Mouse (Mus musculus): Measurements from ENCODE around the gene Mrpl46. TPM values are rescaled to one million over a fixed set of nuclear protein-coding genes. Genes with fewer than 3 reads are reported as not detected.
A peak's percentile ranks its signal among the peaks of the same experiment; 100 is the strongest.

The Mrpl46 gene
- polyA plus RNA-seq, 1 experiment from 2014 or later, result 91.9 TPM

DNA sequence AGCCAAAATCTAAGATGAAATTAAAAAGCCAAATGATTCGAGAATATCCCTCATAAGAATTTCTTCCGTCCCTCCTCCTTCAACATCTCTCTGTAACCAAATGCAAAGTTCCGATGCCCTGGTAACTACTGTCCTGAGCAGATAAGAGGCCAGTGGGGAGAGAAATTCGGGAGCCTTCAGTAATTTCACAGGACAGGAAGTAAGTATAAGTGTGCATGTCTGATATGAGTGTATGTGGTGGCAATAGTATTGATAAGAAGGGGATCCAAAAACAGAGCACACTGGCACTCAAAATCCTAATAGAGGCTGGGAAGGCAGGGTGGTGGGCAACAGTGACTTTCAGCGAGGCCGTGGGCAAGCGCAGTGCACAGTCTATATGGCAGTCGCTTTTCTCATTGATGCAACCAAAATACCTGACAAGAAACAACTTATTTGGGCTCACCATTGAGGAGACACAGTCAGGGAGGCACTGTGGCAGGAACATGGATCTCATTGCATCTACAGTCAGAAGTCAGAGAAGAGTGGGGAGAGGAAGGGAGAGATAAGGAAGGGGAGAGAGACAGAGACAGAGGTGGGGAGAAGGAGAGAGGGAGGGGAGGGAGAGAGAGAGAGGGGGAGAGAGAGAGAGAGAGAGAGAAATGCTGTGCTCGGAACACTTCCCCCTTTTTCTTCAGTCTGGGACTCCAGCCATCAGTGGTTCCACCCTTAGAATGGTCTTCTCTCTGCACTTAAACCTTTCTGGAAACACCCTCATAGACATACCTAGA lies 16.6 kb upstream of the Mrpl46 start:
- H3K36me3 ChIP-seq (ENCODE audit: control insufficient read depth, insufficient read depth, low read length), result no peaks in the 10 kb centered on the region
- no peaks in the 10 kb centered on the region for H3K9me3 ChIP-seq (ENCODE audit: control insufficient read depth, low read length)
- peak overlapping the region; percentile 39 for H3K4me2 ChIP-seq
- peak; percentile 49 for DNase-seq (ENCODE audit: low spot score)
- peaks cover 29% of the 10 kb centered on the region for H3K4me1 ChIP-seq (replicated peaks; ENCODE audit: control insufficient read depth, insufficient read depth, low read length)
- WGBS, result 29% methylated on average over 9 of the region's 9 CpGs
- H3K4me3 ChIP-seq (ENCODE audit: low read depth, low read length), result no peak overlapping the region
- H3K9ac ChIP-seq (ENCODE audit: low read depth, low read length), result 0 out of 2 replicates have a peak overlapping the region, but pooled peaks have one; percentile 1
- H3K27ac ChIP-seq (ENCODE audit: low read depth, low read length), result peak overlapping the region; percentile 45
- no peaks in the 10 kb centered on the region for H3K27me3 ChIP-seq (replicated peaks; ENCODE audit: control insufficient read depth, insufficient read depth, low read length)
- peak; percentile 95 for ATAC-seq (replicated peaks; ENCODE audit: low FRiP score)

GRCm38 (mm10) chr7:78797843-78798455 lies 14.6 kb upstream of the Mrpl46 start:
- no peak overlapping the region for H3K9ac ChIP-seq (ENCODE audit: low read depth, low read length)
- H3K9me3 ChIP-seq (ENCODE audit: control insufficient read depth, low read length), result no peaks in the 10 kb centered on the region
- no peak overlapping the region for H3K4me2 ChIP-seq
- no peaks in the 10 kb centered on the region for H3K27me3 ChIP-seq (replicated peaks; ENCODE audit: control insufficient read depth, insufficient read depth, low read length)
- H3K4me1 ChIP-seq (replicated peaks; ENCODE audit: control insufficient read depth, insufficient read depth, low read length), result peaks cover 30% of the 10 kb centered on the region
- H3K4me3 ChIP-seq (ENCODE audit: low read depth, low read length), result no peak overlapping the region
- DNase-seq (ENCODE audit: low spot score) (no peak), ATAC-seq (replicated peaks; ENCODE audit: low FRiP score) (no peak)
- H3K27ac ChIP-seq (ENCODE audit: low read depth, low read length), result no peak overlapping the region
- WGBS, result 67% methylated on average over 8 of the region's 9 CpGs
- no peaks in the 10 kb centered on the region for H3K36me3 ChIP-seq (ENCODE audit: control insufficient read depth, insufficient read depth, low read length)

GRCm38 (mm10) chr7:78796624-78797023 lies 13.3 kb upstream of the Mrpl46 start:
- ATAC-seq (replicated peaks; ENCODE audit: low FRiP score) (no peak), DNase-seq (ENCODE audit: low spot score) (no peak)
- H3K36me3 ChIP-seq (ENCODE audit: control insufficient read depth, insufficient read depth, low read length), result no peaks in the 10 kb centered on the region
- no peaks in the 10 kb centered on the region for H3K9me3 ChIP-seq (ENCODE audit: control insufficient read depth, low read length)
- no peak overlapping the region for H3K4me3 ChIP-seq (ENCODE audit: low read depth, low read length)
- H3K27ac ChIP-seq (ENCODE audit: low read depth, low read length), result no peak overlapping the region
- 91% methylated on average over 3 of the region's 3 CpGs for WGBS
- H3K4me1 ChIP-seq (replicated peaks; ENCODE audit: control insufficient read depth, insufficient read depth, low read length), result peaks cover 30% of the 10 kb centered on the region
- H3K4me2 ChIP-seq, result no peak overlapping the region
- no peak overlapping the region for H3K9ac ChIP-seq (ENCODE audit: low read depth, low read length)
- no peaks in the 10 kb centered on the region for H3K27me3 ChIP-seq (replicated peaks; ENCODE audit: control insufficient read depth, insufficient read depth, low read length)

DNA sequence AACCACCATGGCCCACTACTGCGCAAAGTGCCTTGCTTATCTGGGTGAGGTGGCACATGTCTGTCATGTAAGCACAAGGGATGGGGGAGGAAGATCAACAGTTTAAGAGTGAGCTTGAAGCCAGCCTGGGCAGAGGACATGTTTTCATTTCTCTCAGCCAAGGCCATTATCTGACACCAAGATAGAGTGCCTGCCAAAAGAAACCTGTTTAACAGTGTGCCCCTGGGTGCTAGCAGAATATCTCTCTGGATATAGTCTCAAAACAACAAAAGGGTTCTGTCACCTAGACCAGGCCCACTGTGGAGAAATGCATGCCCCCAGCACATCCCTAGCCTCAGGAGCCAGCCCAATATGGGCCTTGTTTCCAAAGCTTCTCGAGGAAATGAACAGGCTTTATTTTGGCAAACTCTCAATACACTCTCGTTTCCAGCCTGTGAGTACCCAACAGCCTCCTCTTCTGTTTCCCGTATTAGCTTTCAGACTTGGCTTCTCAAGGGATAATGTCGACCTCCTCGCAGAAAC lies 11.3 kb upstream of the Mrpl46 start:
- H3K27me3 ChIP-seq (replicated peaks; ENCODE audit: control insufficient read depth, insufficient read depth, low read length), result no peaks in the 10 kb centered on the region
- H3K9me3 ChIP-seq (ENCODE audit: control insufficient read depth, low read length), result no peaks in the 10 kb centered on the region
- H3K9ac ChIP-seq (ENCODE audit: low read depth, low read length), result 0 out of 2 replicates have a peak overlapping the region, but pooled peaks have one; percentile 5
- peaks cover 5% of the 10 kb centered on the region; the same call in 1 of the 2 replicates for H3K36me3 ChIP-seq (ENCODE audit: control insufficient read depth, insufficient read depth, low read length)
- 74% methylated on average over 6 of the region's 6 CpGs for WGBS
- peaks cover 20% of the 10 kb centered on the region for H3K4me1 ChIP-seq (replicated peaks; ENCODE audit: control insufficient read depth, insufficient read depth, low read length)
- DNase-seq (ENCODE audit: low spot score), result no peak
- no peak for ATAC-seq (replicated peaks; ENCODE audit: low FRiP score)
- no peak overlapping the region for H3K27ac ChIP-seq (ENCODE audit: low read depth, low read length)
- no peak overlapping the region for H3K4me3 ChIP-seq (ENCODE audit: low read depth, low read length)
- no peak overlapping the region for H3K4me2 ChIP-seq

DNA sequence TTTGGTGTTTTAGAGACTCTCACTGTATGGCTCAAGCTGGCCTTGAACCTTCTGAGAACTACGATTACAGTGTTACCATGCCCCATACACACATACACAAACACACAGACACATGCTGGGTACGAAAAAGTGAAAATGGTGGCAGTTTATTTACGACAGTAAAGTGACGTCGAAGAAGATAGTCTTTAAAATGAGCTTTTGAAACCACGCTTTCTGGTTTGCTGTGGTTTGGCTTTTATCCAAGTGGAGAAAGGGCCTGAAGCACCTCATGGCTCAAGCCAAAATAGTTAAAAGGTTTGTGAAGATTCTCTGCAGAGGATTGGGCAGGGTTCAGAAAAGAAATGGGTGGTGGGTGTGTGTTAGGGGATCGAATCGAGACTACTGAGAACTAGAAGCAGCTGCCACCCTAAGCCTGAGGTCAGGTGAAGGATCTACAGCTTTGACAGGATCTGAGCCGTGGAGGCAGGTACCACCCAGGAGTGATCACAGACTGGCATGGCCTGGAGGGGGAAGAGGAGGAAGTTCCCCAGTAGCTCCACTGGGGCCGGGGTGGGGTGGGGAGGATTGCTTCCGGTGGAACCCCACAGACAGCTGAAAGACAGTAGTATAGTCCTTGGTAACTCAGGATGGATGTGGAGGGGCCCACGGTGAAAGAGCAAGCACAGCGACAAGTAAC lies 10.7 kb upstream of the Mrpl46 start:
- peaks cover 5% of the 10 kb centered on the region; the same call in 1 of the 2 replicates for H3K36me3 ChIP-seq (ENCODE audit: control insufficient read depth, insufficient read depth, low read length)
- H3K4me2 ChIP-seq, result no peak overlapping the region
- peaks cover 16% of the 10 kb centered on the region for H3K4me1 ChIP-seq (replicated peaks; ENCODE audit: control insufficient read depth, insufficient read depth, low read length)
- DNase-seq (ENCODE audit: low spot score), result no peak
- no peaks in the 10 kb centered on the region for H3K9me3 ChIP-seq (ENCODE audit: control insufficient read depth, low read length)
- H3K27ac ChIP-seq (ENCODE audit: low read depth, low read length), result no peak overlapping the region
- no peak overlapping the region for H3K4me3 ChIP-seq (ENCODE audit: low read depth, low read length)
- ATAC-seq (replicated peaks; ENCODE audit: low FRiP score), result no peak
- 81% methylated on average over 13 of the region's 13 CpGs for WGBS
- H3K27me3 ChIP-seq (replicated peaks; ENCODE audit: control insufficient read depth, insufficient read depth, low read length), result no peaks in the 10 kb centered on the region
- 0 out of 2 replicates have a peak overlapping the region, but pooled peaks have one; percentile 5 for H3K9ac ChIP-seq (ENCODE audit: low read depth, low read length)

- H3K9me3 ChIP-seq (ENCODE audit: control insufficient read depth, low read length), result no peaks in the 10 kb centered on the region
- WGBS, result 85% methylated on average over 15 of the region's 15 CpGs
- no peak overlapping the region for H3K4me2 ChIP-seq
- no peaks in the 10 kb centered on the region for H3K27me3 ChIP-seq (replicated peaks; ENCODE audit: control insufficient read depth, insufficient read depth, low read length)
- ATAC-seq (replicated peaks; ENCODE audit: low FRiP score), result peak; percentile 58
- H3K4me1 ChIP-seq (replicated peaks; ENCODE audit: control insufficient read depth, insufficient read depth, low read length), result peaks cover 14% of the 10 kb centered on the region
- no peak for DNase-seq (ENCODE audit: low spot score)
- no peak overlapping the region for H3K4me3 ChIP-seq (ENCODE audit: low read depth, low read length)
- no peak overlapping the region for H3K9ac ChIP-seq (ENCODE audit: low read depth, low read length)
- H3K36me3 ChIP-seq (ENCODE audit: control insufficient read depth, insufficient read depth, low read length), result peaks cover 5% of the 10 kb centered on the region; the same call in 1 of the 2 replicates
- H3K27ac ChIP-seq (ENCODE audit: low read depth, low read length), result no peak overlapping the region
Measured at GRCm38 (mm10) chr7:78791359-78792222, 8.3 kb upstream of the Mrpl46 start.

GRCm38 (mm10) chr7:78787793-78788380 lies 4.6 kb upstream of the Mrpl46 start:
- Histone ChIP-seq H3K27me3 (replicated peaks; ENCODE audit: control insufficient read depth, insufficient read depth, low read length) (no peaks in the 10 kb centered on the region), H3K27ac (ENCODE audit: low read depth, low read length) (no peak overlapping the region; the same call in 1 of the 2 replicates), H3K4me1 (replicated peaks; ENCODE audit: control insufficient read depth, insufficient read depth, low read length) (peaks cover 11% of the 10 kb centered on the region), H3K4me2 (no peak overlapping the region), H3K9ac (ENCODE audit: low read depth, low read length) (no peak overlapping the region), H3K4me3 (ENCODE audit: low read depth, low read length) (no peak overlapping the region), H3K36me3 (ENCODE audit: control insufficient read depth, insufficient read depth, low read length) (peaks cover 5% of the 10 kb centered on the region; the same call in 1 of the 2 replicates), H3K9me3 (ENCODE audit: control insufficient read depth, low read length) (no peaks in the 10 kb centered on the region)
- DNase-seq (ENCODE audit: low spot score), result no peak
- 82% methylated on average over 12 of the region's 12 CpGs for WGBS
- ATAC-seq (replicated peaks; ENCODE audit: low FRiP score), result no peak

Measured in liver, embryonic 11.5 days (tissue).